Mouse (Mus musculus) forebrain, embryonic 15.5 days (tissue): ENCODE measurements around the gene Galnt10. TPM values are rescaled to one million over a fixed set of nuclear protein-coding genes. Genes with fewer than 3 reads are reported as not detected.
A peak's percentile ranks its signal among the peaks of the same experiment; 100 is the strongest.

Source experiments
- ATAC-seq: fragments of 200-750 bp; cut with Nextera tagmentation; replicated peaks from 2 replicates; pipeline ENCODE4 v1.8.0; 2017; ENCODE audit warnings: mild to moderate bottlenecking, moderate TSS enrichment, moderate library complexity
- H3K27ac ChIP-seq: fragments of 300-500 bp; sonication (generic); replicated peaks from 2 replicates; pipeline ENCODE4 v1.5.1; 2015; ENCODE audit warnings: mild to moderate bottlenecking, inconsistent platforms
- H3K27me3 ChIP-seq: fragments of 300-500 bp; sonication (generic); 2 replicates; pipeline ENCODE4 v1.6.1; 2015; ENCODE audit warnings: inconsistent platforms
- H3K36me3 ChIP-seq: fragments of 300-500 bp; sonication (generic); 2 replicates; pipeline ENCODE4 v1.6.1; 2015; ENCODE audit warnings: mild to moderate bottlenecking, inconsistent platforms
- H3K4me1 ChIP-seq: fragments of 300-500 bp; sonication (generic); 2 replicates; pipeline ENCODE4 v1.6.1; 2015; ENCODE audit warnings: inconsistent platforms
- H3K4me2 ChIP-seq: fragments of 300-500 bp; sonication (generic); replicated peaks from 2 replicates; pipeline ENCODE4 v1.6.1; 2015; ENCODE audit warnings: mild to moderate bottlenecking, inconsistent platforms
- H3K4me3 ChIP-seq: fragments of 300-500 bp; sonication (generic); 2 replicates; pipeline ENCODE4 v1.5.1; 2015; ENCODE audit warnings: mild to moderate bottlenecking, inconsistent platforms
- H3K9ac ChIP-seq: fragments of 300-500 bp; sonication (generic); replicated peaks from 2 replicates; pipeline ENCODE4 v1.6.1; 2015; ENCODE audit warnings: mild to moderate bottlenecking, inconsistent platforms
- H3K9me3 ChIP-seq: fragments of 300-500 bp; sonication (generic); 2 replicates; pipeline ENCODE4 v1.6.1; 2016; ENCODE audit warnings: inconsistent platforms
- WGBS: fragments of 180-500 bp; shearing (Covaris S2); methylation state at CpG from one replicate; pipeline ENCODE4 v1.1.7; 2015; ENCODE audit warnings: mixed read lengths; 5-methylcytosine and 5-hydroxymethylcytosine counted together
- polyA plus RNA-seq: library from polyadenylated mRNA; unstranded; fragments of >200 nt; fragmentation: Nextera tagmentation; extraction: Ambion mirVana; gene quantifications from 2 replicates; pipeline ENCODE4 v1.2.1, GENCODE M21; 2015

The Galnt10 gene
- polyA plus RNA-seq, 1 experiment from 2014 or later = 15.3 TPM

GRCm38 (mm10) chr11:57644245-57645017 is 811 bp upstream of the Galnt10 start:
- no peaks in the 10 kb centered on the region for H3K36me3 ChIP-seq

GRCm38 (mm10) chr11:57645847-57646246 is 605 bp downstream of the Galnt10 start:
- H3K9me3 ChIP-seq = no peaks in the 10 kb centered on the region
- peak overlapping the region; percentile 82 for H3K4me3 ChIP-seq
- H3K27ac ChIP-seq = no peak overlapping the region
- H3K9ac ChIP-seq = peak overlapping the region; percentile 72
- H3K36me3 ChIP-seq = no peaks in the 10 kb centered on the region
- 27% methylated on average over 8 of the region's 8 CpGs for WGBS
- no peak for ATAC-seq
- H3K27me3 ChIP-seq = no peaks in the 10 kb centered on the region
- peak overlapping the region; percentile 84 for H3K4me2 ChIP-seq
- peaks cover 30% of the 10 kb centered on the region for H3K4me1 ChIP-seq

More at GRCm38 (mm10) chr11:57644245-57645017, 811 bp upstream of the Galnt10 start:
- peak overlapping the region; percentile 84 for H3K4me2 ChIP-seq
- WGBS = under 1% methylated on average over 30 of the region's 30 CpGs
- ATAC-seq = peak; percentile 65
- no peaks in the 10 kb centered on the region for H3K9me3 ChIP-seq
- peak overlapping the region; percentile 72 for H3K9ac ChIP-seq
- no peaks in the 10 kb centered on the region for H3K27me3 ChIP-seq
- peak overlapping the region; percentile 83 for H3K27ac ChIP-seq
- peak overlapping the region; percentile 82 for H3K4me3 ChIP-seq
- peaks cover 30% of the 10 kb centered on the region for H3K4me1 ChIP-seq

- Histone ChIP-seq H3K4me2 (peak overlapping the region; percentile 84), H3K4me1 (peaks cover 36% of the 10 kb centered on the region), H3K9ac (no peak overlapping the region), H3K36me3 (no peaks in the 10 kb centered on the region), H3K27me3 (no peaks in the 10 kb centered on the region), H3K4me3 (peak overlapping the region; percentile 82), H3K9me3 (no peaks in the 10 kb centered on the region), H3K27ac (no peak overlapping the region)
- 16% methylated on average over 1 of the region's 1 CpGs for WGBS
- no peak for ATAC-seq
These were observed 1.2 kb downstream of the Galnt10 start for GRCm38 (mm10) chr11:57646416-57646815.

GRCm38 (mm10) chr11:57646940-57647339 is 1.7 kb downstream of the Galnt10 start:
- Histone ChIP-seq H3K9ac (no peak overlapping the region), H3K4me3 (no peak overlapping the region)
- WGBS = 91% methylated on average over 8 of the region's 8 CpGs

GRCm38 (mm10) chr11:57647446-57647845 is 2.2 kb downstream of the Galnt10 start:
- 60% methylated on average over 5 of the region's 5 CpGs for WGBS
- Histone ChIP-seq H3K36me3 (no peaks in the 10 kb centered on the region), H3K9ac (no peak overlapping the region), H3K4me3 (no peak overlapping the region), H3K27ac (no peak overlapping the region), H3K27me3 (no peaks in the 10 kb centered on the region), H3K4me1 (peaks cover 41% of the 10 kb centered on the region), H3K4me2 (0 out of 2 replicates have a peak overlapping the region, but pooled peaks have one; percentile 84), H3K9me3 (no peaks in the 10 kb centered on the region)
- no peak for ATAC-seq

More at GRCm38 (mm10) chr11:57646940-57647339, 1.7 kb downstream of the Galnt10 start:
- no peaks in the 10 kb centered on the region for H3K9me3 ChIP-seq
- H3K4me1 ChIP-seq = peaks cover 41% of the 10 kb centered on the region
- no peaks in the 10 kb centered on the region for H3K36me3 ChIP-seq
- no peak for ATAC-seq
- peak overlapping the region; percentile 84; the same call in 1 of the 2 replicates for H3K4me2 ChIP-seq
- no peaks in the 10 kb centered on the region for H3K27me3 ChIP-seq
- H3K27ac ChIP-seq = no peak overlapping the region

GRCm38 (mm10) chr11:57648196-57648800 is 3.1 kb downstream of the Galnt10 start:
- no peak overlapping the region for H3K4me2 ChIP-seq
- ATAC-seq = no peak
- no peak overlapping the region for H3K4me3 ChIP-seq
- 92% methylated on average over 11 of the region's 11 CpGs for WGBS
- H3K9ac ChIP-seq = no peak overlapping the region
- no peaks in the 10 kb centered on the region for H3K9me3 ChIP-seq
- H3K27ac ChIP-seq = no peak overlapping the region
- H3K36me3 ChIP-seq = no peaks in the 10 kb centered on the region
- H3K27me3 ChIP-seq = no peaks in the 10 kb centered on the region
- peaks cover 41% of the 10 kb centered on the region for H3K4me1 ChIP-seq

GRCm38 (mm10) chr11:57649269-57649668 is 4.0 kb downstream of the Galnt10 start:
- Histone ChIP-seq H3K4me3 (no peak overlapping the region), H3K27me3 (no peaks in the 10 kb centered on the region), H3K27ac (no peak overlapping the region), H3K4me1 (peaks cover 34% of the 10 kb centered on the region), H3K4me2 (no peak overlapping the region), H3K9ac (no peak overlapping the region), H3K9me3 (no peaks in the 10 kb centered on the region), H3K36me3 (no peaks in the 10 kb centered on the region)
- ATAC-seq = no peak
- 75% methylated on average over 4 of the region's 4 CpGs for WGBS

GRCm38 (mm10) chr11:57649671-57650070 is 4.4 kb downstream of the Galnt10 start:
- no peak overlapping the region for H3K4me2 ChIP-seq
- no peak overlapping the region for H3K9ac ChIP-seq
- no peak for ATAC-seq
- H3K27me3 ChIP-seq = no peaks in the 10 kb centered on the region
- WGBS = 73% methylated on average over 10 of the region's 10 CpGs
- peaks cover 30% of the 10 kb centered on the region for H3K4me1 ChIP-seq
- H3K4me3 ChIP-seq = no peak overlapping the region
- H3K27ac ChIP-seq = no peak overlapping the region
- no peaks in the 10 kb centered on the region for H3K9me3 ChIP-seq
- H3K36me3 ChIP-seq = no peaks in the 10 kb centered on the region

GRCm38 (mm10) chr11:57650867-57651266 is 5.6 kb downstream of the Galnt10 start:
- no peaks in the 10 kb centered on the region for H3K36me3 ChIP-seq
- H3K27me3 ChIP-seq = no peaks in the 10 kb centered on the region
- H3K4me1 ChIP-seq = peaks cover 25% of the 10 kb centered on the region
- H3K4me3 ChIP-seq = no peak overlapping the region
- H3K4me2 ChIP-seq = no peak overlapping the region
- WGBS = 82% methylated on average over 2 of the region's 2 CpGs
- no peak overlapping the region for H3K27ac ChIP-seq
- no peaks in the 10 kb centered on the region for H3K9me3 ChIP-seq
- H3K9ac ChIP-seq = no peak overlapping the region
- no peak for ATAC-seq

GRCm38 (mm10) chr11:57651281-57651810 is 6.1 kb downstream of the Galnt10 start:
- H3K4me3 ChIP-seq = no peak overlapping the region
- no peak overlapping the region for H3K4me2 ChIP-seq
- H3K27me3 ChIP-seq = no peaks in the 10 kb centered on the region
- ATAC-seq = peak; percentile 49; the same call in 1 of the 2 replicates
- peak overlapping the region; percentile 23; the same call in 1 of the 2 replicates for H3K27ac ChIP-seq
- H3K9me3 ChIP-seq = no peaks in the 10 kb centered on the region
- peaks cover 22% of the 10 kb centered on the region for H3K4me1 ChIP-seq
- no peaks in the 10 kb centered on the region for H3K36me3 ChIP-seq
- 32% methylated on average over 15 of the region's 15 CpGs for WGBS
- H3K9ac ChIP-seq = no peak overlapping the region

- H3K4me3 ChIP-seq = no peak overlapping the region
- no peak overlapping the region for H3K4me2 ChIP-seq
- 58% methylated on average over 23 of the region's 23 CpGs for WGBS
- no peak overlapping the region for H3K27ac ChIP-seq
- H3K36me3 ChIP-seq = no peaks in the 10 kb centered on the region
- no peak overlapping the region for H3K9ac ChIP-seq
- no peaks in the 10 kb centered on the region for H3K27me3 ChIP-seq
- peaks cover 20% of the 10 kb centered on the region for H3K4me1 ChIP-seq
- no peaks in the 10 kb centered on the region for H3K9me3 ChIP-seq
- ATAC-seq = no peak
These were observed 7.1 kb downstream of the Galnt10 start for GRCm38 (mm10) chr11:57652206-57652922.
